Mouse (Mus musculus) lung, embryonic 15.5 days (tissue): Measurements from ENCODE around the gene Ampd2. TPM values are rescaled to one million over a fixed set of nuclear protein-coding genes. Genes with fewer than 3 reads are reported as not detected.

Source experiments
- ATAC-seq: fragments of 200-750 bp; cut with Nextera tagmentation; 2 replicates; pipeline ENCODE4 v1.8.0; 2017; ENCODE audit warnings: moderate number of reproducible peaks, borderline replicate concordance; ENCODE audit not compliant: low FRiP score, low TSS enrichment; ENCODE audit errors: extremely low read depth
- H3K27ac ChIP-seq: fragments of 300-500 bp; sonication (generic); 2 replicates; pipeline ENCODE4 v1.5.1; 2015; ENCODE audit warnings: moderate library complexity, mild to moderate bottlenecking, inconsistent platforms
- H3K27me3 ChIP-seq: fragments of 300-500 bp; sonication (generic); 2 replicates; pipeline ENCODE4 v1.6.1; 2015; ENCODE audit warnings: inconsistent platforms
- H3K36me3 ChIP-seq: fragments of 300-500 bp; sonication (generic); 2 replicates; pipeline ENCODE4 v1.6.1; 2015; ENCODE audit warnings: inconsistent platforms
- H3K4me1 ChIP-seq: fragments of 300-500 bp; sonication (generic); 2 replicates; pipeline ENCODE4 v1.6.1; 2015; ENCODE audit warnings: inconsistent platforms
- H3K4me2 ChIP-seq: fragments of 300-500 bp; sonication (generic); 2 replicates; pipeline ENCODE4 v1.6.1; 2015; ENCODE audit warnings: inconsistent platforms, mild to moderate bottlenecking, moderate library complexity
- H3K4me3 ChIP-seq: fragments of 300-500 bp; sonication (generic); 2 replicates; pipeline ENCODE4 v1.5.1; 2015; ENCODE audit warnings: mild to moderate bottlenecking, inconsistent platforms
- H3K9ac ChIP-seq: fragments of 300-500 bp; sonication (generic); 2 replicates; pipeline ENCODE4 v1.6.1; 2015; ENCODE audit warnings: inconsistent platforms
- H3K9me3 ChIP-seq: fragments of 300-500 bp; sonication (generic); 2 replicates; pipeline ENCODE4 v1.6.1; 2016; ENCODE audit warnings: inconsistent platforms
- WGBS: fragments of 180-500 bp; shearing (Covaris S2); methylation state at CpG from one replicate; pipeline ENCODE4 v1.1.7; 2015; 5-methylcytosine and 5-hydroxymethylcytosine counted together
- polyA plus RNA-seq: library from polyadenylated mRNA; unstranded; fragments of >200 nt; fragmentation: Nextera tagmentation; extraction: Ambion mirVana; gene quantifications from 2 replicates; pipeline ENCODE4 v1.2.1, GENCODE M21; 2015

Gene Ampd2
- polyA plus RNA-seq, 1 experiment from 2014 or later = 38.4 TPM

DNA sequence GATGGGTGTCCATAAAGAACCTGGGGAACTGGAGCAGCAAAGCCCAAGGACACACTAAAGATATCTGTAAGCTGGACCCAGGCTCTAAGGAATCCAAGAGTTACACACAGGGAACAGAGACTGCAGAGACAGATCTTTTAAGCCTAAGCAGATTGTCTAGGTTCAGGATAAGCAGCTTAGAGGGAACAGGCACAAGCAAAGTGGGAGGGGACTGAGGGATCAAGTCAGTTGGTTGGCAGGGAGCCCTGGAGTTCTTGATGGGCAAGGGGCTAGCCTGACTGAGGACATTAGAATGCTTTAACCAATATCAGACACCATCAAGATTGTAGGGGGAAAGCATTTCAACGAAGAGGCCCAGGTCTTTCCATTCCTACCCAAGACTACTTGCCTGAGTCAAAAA lies 7.7 kb upstream of the Ampd2 start:
- Histone ChIP-seq H3K4me3 (no peak overlapping the region), H3K27me3 (no peaks in the 10 kb centered on the region), H3K36me3 (no peaks in the 10 kb centered on the region), H3K4me2 (no peak overlapping the region), H3K9ac (no peak overlapping the region), H3K4me1 (0 out of 2 replicates have a peak, but pooled peaks cover under 1% of the 10 kb centered on the region), H3K27ac (no peak overlapping the region), H3K9me3 (no peaks in the 10 kb centered on the region)
- no peak for ATAC-seq
- 71% methylated on average over 1 of the region's 1 CpGs for WGBS

DNA sequence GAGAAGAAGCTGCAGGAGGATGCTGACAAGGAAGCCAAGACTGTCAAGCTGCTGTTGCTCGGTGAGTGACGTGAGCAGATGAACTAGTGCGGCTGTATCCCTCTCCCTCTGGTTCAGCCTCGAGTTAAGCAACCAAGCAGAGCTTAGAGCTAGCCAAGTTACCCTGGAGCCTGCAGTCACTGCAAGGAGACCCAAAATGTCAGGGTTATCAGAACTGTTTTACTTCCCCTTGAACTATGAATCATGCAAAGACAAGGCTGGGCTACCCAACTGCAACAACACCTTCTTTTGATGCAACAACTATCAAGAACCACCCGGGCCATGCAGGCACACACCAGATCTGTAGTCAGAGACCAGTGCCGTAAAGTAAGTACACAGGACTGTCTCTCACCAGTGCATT lies 6.9 kb upstream of the Ampd2 start:
- Histone ChIP-seq H3K9me3 (no peaks in the 10 kb centered on the region), H3K27me3 (no peaks in the 10 kb centered on the region), H3K4me1 (0 out of 2 replicates have a peak, but pooled peaks cover 4% of the 10 kb centered on the region), H3K9ac (no peak overlapping the region), H3K4me3 (no peak overlapping the region), H3K36me3 (no peaks in the 10 kb centered on the region), H3K27ac (no peak overlapping the region), H3K4me2 (no peak overlapping the region)
- WGBS = 50% methylated on average over 6 of the region's 6 CpGs
- no peak for ATAC-seq

DNA sequence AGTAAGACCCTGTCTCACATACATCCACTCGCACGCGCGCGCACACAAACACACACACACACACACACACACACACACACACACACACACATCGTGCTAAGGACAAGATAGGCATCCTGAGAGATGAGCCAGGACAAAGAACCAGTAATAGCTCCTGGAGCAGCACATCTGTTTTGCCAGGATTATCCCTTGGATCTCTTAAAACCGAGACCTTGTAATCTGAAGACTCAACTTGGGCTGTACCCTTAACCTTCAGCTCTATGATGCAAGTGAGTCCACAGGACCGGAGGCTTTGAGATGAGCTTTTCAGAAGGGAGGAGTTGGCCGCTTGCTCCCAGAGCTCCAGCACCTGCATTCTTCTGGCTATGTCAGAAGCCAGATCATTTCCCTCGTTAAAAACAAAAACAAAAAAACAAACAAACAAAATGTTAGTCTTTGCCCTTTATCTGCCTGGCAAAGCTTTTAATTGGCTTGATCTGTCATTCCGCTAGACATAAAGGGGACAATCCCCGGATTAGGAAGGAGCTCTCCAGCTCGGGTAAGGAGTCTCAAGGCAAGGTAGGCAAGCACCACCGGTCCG lies 6.2 kb upstream of the Ampd2 start, which contains the start of gene Gnat2:
Gene Gnat2, plus strand, starts transcription at position 254 of the 580 bp plus-strand sequence.
- no peak for ATAC-seq
- H3K27me3 ChIP-seq = no peaks in the 10 kb centered on the region
- H3K4me1 ChIP-seq = 0 out of 2 replicates have a peak, but pooled peaks cover 4% of the 10 kb centered on the region
- H3K4me2 ChIP-seq = no peak within 1 kb of the TSS
- H3K27ac ChIP-seq = no peak within 1 kb of the TSS
- no peaks in the 10 kb centered on the region for H3K36me3 ChIP-seq
- WGBS = 70% methylated on average over 15 of the region's 15 CpGs
- no peaks in the 10 kb centered on the region for H3K9me3 ChIP-seq
- H3K9ac ChIP-seq = no peak within 1 kb of the TSS
- no peak within 1 kb of the TSS for H3K4me3 ChIP-seq

DNA sequence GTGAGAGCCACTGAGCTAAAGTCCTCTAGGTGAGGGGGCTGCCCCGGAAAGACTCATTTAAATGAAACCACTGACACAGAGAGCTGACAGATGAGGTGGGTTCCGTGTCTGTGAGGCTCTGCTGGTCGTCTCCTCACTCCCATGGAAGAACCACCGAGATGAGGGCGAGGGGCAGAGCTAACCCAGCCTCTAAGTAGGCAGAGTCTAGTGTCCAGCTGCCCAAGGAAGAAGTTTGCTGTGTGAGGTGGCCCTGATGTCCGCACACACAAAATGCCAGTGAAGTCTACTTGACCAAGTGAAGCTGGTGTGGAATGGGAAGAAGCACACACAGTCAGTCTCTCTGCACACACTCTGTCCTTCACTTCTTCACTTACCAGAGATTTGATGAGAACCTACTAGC lies 5.6 kb upstream of the Ampd2 start:
- H3K4me3 ChIP-seq = no peak overlapping the region
- H3K9me3 ChIP-seq = no peaks in the 10 kb centered on the region
- WGBS = 61% methylated on average over 6 of the region's 6 CpGs
- H3K4me2 ChIP-seq = no peak overlapping the region
- ATAC-seq = no peak
- no peak overlapping the region for H3K9ac ChIP-seq
- no peak overlapping the region for H3K27ac ChIP-seq
- H3K36me3 ChIP-seq = no peaks in the 10 kb centered on the region
- H3K4me1 ChIP-seq = 0 out of 2 replicates have a peak, but pooled peaks cover 6% of the 10 kb centered on the region
- no peaks in the 10 kb centered on the region for H3K27me3 ChIP-seq

DNA sequence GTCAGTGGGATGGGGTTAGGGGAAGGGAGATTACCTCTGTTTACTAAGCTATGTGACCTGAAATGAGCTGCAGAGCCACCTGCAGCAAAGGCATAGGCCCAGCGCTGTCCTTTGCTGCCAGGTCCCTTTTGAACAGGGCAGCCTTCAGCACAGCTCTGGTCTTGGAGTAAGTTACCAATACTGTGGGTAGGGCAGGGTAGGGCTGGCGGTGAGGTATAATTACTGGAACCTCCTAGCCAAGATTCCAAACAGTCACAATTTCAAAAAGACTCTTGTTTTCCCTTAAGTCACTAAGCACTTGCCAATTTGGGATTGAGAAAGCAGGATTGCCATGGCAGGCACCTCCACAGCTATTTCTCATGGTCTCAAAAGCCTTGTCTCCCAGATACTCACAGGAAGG lies 4.1 kb upstream of the Ampd2 start:
- no peak for ATAC-seq
- H3K27ac ChIP-seq = no peak overlapping the region
- H3K9me3 ChIP-seq = no peaks in the 10 kb centered on the region
- no peak overlapping the region for H3K4me2 ChIP-seq
- 84% methylated on average over 2 of the region's 2 CpGs for WGBS
- H3K4me1 ChIP-seq = peaks cover 13% of the 10 kb centered on the region; the same call in 1 of the 2 replicates
- H3K27me3 ChIP-seq = no peaks in the 10 kb centered on the region
- no peaks in the 10 kb centered on the region for H3K36me3 ChIP-seq
- H3K4me3 ChIP-seq = no peak overlapping the region
- no peak overlapping the region for H3K9ac ChIP-seq

DNA sequence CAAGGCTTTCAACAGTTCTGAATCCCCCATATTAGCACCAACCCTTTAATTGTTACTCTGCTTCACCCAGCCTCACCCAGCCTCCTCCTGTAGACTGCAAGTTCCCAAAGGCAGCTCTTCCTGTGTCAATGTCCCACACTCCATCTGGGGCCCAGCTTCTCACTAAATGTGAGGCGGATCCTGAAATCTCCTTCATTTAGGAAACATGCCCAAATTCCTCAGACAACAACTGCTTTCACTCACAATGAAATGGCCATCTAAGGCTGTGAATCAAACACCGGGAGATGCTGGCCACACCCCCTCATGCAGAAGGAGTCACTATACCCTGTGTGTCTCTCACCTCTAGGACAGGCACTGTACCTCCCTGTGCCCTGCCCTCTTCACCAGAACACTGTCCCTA lies 3.5 kb upstream of the Ampd2 start:
- no peak overlapping the region for H3K27ac ChIP-seq
- peaks cover 15% of the 10 kb centered on the region for H3K4me1 ChIP-seq
- 56% methylated on average over 2 of the region's 2 CpGs for WGBS
- H3K27me3 ChIP-seq = no peaks in the 10 kb centered on the region
- ATAC-seq = no peak
- H3K4me3 ChIP-seq = no peak overlapping the region
- H3K36me3 ChIP-seq = no peaks in the 10 kb centered on the region
- no peak overlapping the region for H3K4me2 ChIP-seq
- no peak overlapping the region for H3K9ac ChIP-seq
- no peaks in the 10 kb centered on the region for H3K9me3 ChIP-seq

DNA sequence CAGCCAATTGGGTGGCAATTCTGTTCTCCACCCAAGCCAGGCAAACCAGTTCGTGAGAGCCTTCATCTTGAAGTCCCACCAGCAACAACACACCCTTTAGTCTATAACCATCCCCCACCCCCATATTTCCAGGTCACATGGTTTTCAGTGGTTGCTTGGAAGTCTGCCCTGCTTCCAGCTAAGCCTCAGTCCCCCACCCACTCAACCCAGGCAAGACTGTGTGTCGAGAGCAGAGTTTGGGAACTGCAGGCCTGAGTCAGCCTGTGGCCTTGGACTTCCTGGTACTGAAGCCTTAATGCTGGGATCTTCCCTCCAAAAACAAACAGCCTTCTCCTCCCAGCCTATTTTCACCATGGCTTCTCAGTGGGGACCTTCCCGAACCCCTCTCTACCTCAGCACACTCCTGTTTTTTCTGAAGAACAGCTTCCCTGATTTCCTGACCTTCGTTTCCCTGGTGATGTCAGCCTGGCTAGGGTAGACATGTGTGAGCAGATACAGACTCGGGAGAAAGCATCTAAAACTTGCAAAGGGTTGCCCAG lies 2.5 kb upstream of the Ampd2 start:
- no peaks in the 10 kb centered on the region for H3K27me3 ChIP-seq
- peaks cover 25% of the 10 kb centered on the region for H3K4me1 ChIP-seq
- H3K9me3 ChIP-seq = no peaks in the 10 kb centered on the region
- 34% methylated on average over 5 of the region's 5 CpGs for WGBS
- no peak overlapping the region for H3K4me2 ChIP-seq
- no peak for ATAC-seq
- H3K36me3 ChIP-seq = no peaks in the 10 kb centered on the region
- no peak overlapping the region for H3K27ac ChIP-seq
- H3K4me3 ChIP-seq = no peak overlapping the region
- no peak overlapping the region; the same call in 1 of the 2 replicates for H3K9ac ChIP-seq

DNA sequence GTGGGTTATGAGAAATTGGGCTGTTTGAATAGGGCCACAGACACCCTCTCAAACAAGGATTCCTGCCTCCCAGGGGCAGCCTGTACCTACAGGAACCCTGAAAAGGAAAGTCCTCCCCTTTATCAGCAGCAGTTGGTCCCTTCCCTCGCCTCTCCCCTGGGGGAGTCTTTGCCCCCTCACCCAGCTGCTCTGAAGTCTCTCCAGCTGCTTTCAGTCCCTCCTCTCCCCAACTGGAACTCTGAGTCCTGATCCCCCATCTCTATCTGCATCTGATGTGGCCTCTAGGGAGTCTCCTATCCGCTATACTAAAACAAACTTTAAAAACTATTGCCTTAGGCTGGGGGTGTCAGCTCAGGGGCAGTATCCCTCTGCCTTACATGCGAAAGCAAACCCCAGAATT lies 878 bp upstream of the Ampd2 start:
- no peak for ATAC-seq
- Histone ChIP-seq H3K27me3 (no peaks in the 10 kb centered on the region), H3K4me1 (peaks cover 38% of the 10 kb centered on the region), H3K9me3 (no peaks in the 10 kb centered on the region), H3K4me2 (peak overlapping the region; percentile 99; the same call in 1 of the 2 replicates), H3K27ac (no peak overlapping the region), H3K9ac (no peak overlapping the region), H3K4me3 (no peak overlapping the region), H3K36me3 (no peaks in the 10 kb centered on the region)
- WGBS = 78% methylated on average over 3 of the region's 3 CpGs

DNA sequence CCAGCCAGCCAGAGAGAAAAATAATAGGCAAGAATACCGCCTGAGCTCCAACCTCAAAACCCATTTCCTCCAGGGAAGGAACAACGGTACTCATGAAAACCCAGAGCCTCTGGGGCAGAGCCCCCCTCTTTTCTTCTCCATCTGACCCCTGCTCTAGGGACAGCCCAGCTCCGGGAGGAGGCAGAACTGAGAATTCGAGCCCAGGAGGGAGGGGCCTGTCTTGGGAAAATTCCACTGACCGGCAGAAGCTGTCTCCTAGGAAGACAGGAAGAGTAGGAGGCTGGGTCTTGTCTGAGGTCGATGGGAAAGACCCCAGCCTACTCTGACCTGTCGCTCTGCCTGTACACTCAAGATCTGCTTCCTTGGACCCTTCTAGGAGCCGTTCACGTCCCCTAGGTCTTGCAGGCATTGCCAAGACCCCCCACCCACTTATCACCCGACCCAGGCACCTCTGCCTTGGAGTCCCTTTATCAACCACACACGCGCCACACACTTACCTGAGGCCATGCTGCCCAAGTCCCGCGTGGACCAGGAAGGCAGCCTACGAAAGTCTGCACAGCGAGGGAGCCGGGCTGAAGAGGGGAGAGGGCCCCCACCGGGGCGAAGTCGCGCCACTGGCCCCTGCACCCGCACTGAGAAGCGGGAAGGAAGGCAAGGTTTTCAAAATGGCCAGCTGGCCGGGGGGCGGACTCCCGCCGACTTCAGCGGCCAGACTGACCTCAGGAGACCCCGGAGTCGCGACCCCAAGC lies 556 bp downstream of the Ampd2 start:
- ATAC-seq = peak; percentile 87
- H3K36me3 ChIP-seq = no peaks in the 10 kb centered on the region
- H3K4me2 ChIP-seq = peak overlapping the region; percentile 99
- peaks cover 47% of the 10 kb centered on the region for H3K4me1 ChIP-seq
- H3K9me3 ChIP-seq = no peaks in the 10 kb centered on the region
- WGBS = 1% methylated on average over 31 of the region's 31 CpGs
- peak overlapping the region; percentile 94 for H3K27ac ChIP-seq
- H3K9ac ChIP-seq = peak overlapping the region; percentile 63
- H3K4me3 ChIP-seq = peak overlapping the region; percentile 74
- no peaks in the 10 kb centered on the region for H3K27me3 ChIP-seq

DNA sequence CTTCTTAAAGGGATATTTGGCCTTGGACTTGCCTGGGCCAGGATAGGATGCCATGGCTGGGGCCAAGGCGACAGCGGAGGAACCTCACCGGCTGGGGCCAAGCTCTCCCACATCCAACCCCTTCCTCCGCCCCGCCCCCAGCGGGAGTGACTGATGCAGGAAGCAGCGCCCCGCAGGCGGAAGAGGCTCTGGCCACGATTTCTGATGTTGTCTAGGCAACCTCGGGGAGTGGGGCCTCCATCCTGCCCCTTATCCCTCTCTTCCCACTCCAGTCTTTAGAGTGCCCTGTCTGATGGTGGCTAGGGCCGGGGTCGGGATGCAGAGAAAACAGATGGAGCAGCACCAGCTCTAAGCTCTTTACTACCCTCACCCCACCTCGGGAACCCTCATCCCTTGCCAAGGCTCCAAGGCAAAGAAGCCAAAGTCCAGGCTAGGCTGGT lies 1.1 kb downstream of the Ampd2 start:
- H3K9ac ChIP-seq = peak overlapping the region; percentile 63
- peak overlapping the region; percentile 74 for H3K4me3 ChIP-seq
- peaks cover 47% of the 10 kb centered on the region for H3K4me1 ChIP-seq
- peak overlapping the region; percentile 99 for H3K4me2 ChIP-seq
- no peaks in the 10 kb centered on the region for H3K27me3 ChIP-seq
- 0% methylated on average over 14 of the region's 14 CpGs for WGBS
- peak overlapping the region; percentile 94 for H3K27ac ChIP-seq
- ATAC-seq = peak; percentile 90
- H3K36me3 ChIP-seq = no peaks in the 10 kb centered on the region
- H3K9me3 ChIP-seq = no peaks in the 10 kb centered on the region

DNA sequence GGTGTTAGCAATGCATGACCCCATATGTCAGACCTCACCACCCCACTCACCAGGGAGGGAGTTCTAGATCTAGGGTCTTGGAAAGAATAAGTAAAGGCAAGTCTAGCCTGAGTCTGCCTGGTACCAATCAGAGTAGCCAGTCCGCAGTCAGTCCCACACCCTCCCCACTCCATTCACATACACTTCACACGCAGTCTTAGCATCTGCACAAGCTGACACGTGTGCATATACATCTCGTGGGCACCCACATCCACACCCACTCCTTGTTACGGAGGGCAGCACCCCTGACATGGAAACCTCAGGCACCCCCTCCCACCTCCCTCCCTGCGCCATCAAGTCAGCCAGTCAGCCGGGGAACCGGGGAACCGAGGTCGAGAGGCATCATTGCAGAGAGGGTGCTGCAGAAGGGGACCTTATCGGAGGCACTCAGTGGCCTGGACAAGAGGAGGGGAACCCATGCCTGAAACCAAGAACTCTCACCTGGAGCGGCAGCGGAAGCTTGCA lies 1.6 kb downstream of the Ampd2 start:
- peaks cover 47% of the 10 kb centered on the region for H3K4me1 ChIP-seq
- H3K4me3 ChIP-seq = peak overlapping the region; percentile 74
- WGBS = 6% methylated on average over 13 of the region's 13 CpGs
- H3K4me2 ChIP-seq = peak overlapping the region; percentile 99
- ATAC-seq = peak; percentile 2; the same call in 1 of the 2 replicates
- no peaks in the 10 kb centered on the region for H3K27me3 ChIP-seq
- no peaks in the 10 kb centered on the region for H3K9me3 ChIP-seq
- H3K9ac ChIP-seq = peak overlapping the region; percentile 63
- peak overlapping the region; percentile 94 for H3K27ac ChIP-seq
- H3K36me3 ChIP-seq = 0 out of 2 replicates have a peak, but pooled peaks cover 2% of the 10 kb centered on the region
